Comparison of ENCODE assay signal across 16 mouse cellular contexts in genomic region chr4:123395435-123396000, GRCm38 (mm10). TPM values are rescaled to one million over a fixed set of nuclear protein-coding genes. Genes with fewer than 3 reads are reported as not detected.
DNase-seq lines count a peak whose midpoint lies in the region; ATAC-seq and TF ChIP-seq lines count a peak whose summit lies in the region.
"Had no signal": no experiment of that assay in that cellular context is flagged by ENCODE, and none has a peak within 500 bp of the region (broad histone marks: within the 10 kb centered on the region; RNA-seq: fewer than 3 reads in every experiment).

No protein-coding gene starts in this region.

- 97% methylated on average over 2 of the region's 2 CpGs for WGBS in intestine, embryonic 14.5 days
- 99% methylated on average over 2 of the region's 2 CpGs for WGBS in intestine, embryonic 15.5 days
- 96% methylated on average over 2 of the region's 2 CpGs for WGBS in lung, postnatal 0 days
- 97% methylated on average over 2 of the region's 2 CpGs for WGBS in hindbrain, embryonic 12.5 days

- peak; percentile 49 for DNase-seq in intestine, embryonic 14.5 days (ENCODE audit: low spot score)
- no peak for DNase-seq in lung, postnatal 0 days (ENCODE audit: low spot score)
- no peak for DNase-seq in lung, postnatal 36 days
- DNase-seq: cerebellum, postnatal 36 days; heart, postnatal 10 days; kidney, adult 18-20 months; lung, adult 18-20 months had no signal

- H3K9me3 ChIP-seq in intestine, embryonic 14.5 days (ENCODE audit: control insufficient read depth, low read length) = no peaks in the 10 kb centered on the region
- no peaks in the 10 kb centered on the region for H3K9me3 ChIP-seq in intestine, embryonic 15.5 days
- no peaks in the 10 kb centered on the region for H3K9me3 ChIP-seq in lung, postnatal 0 days (ENCODE audit: low read length)
- no peaks in the 10 kb centered on the region for H3K9me3 ChIP-seq in ES-Bruce4 (replicated peaks; ENCODE audit: control insufficient read depth, insufficient read depth, low read length, poor library complexity, severe bottlenecking)
- H3K9me3 ChIP-seq in hindbrain, embryonic 12.5 days (replicated peaks) = no peaks in the 10 kb centered on the region
- H3K9me3 ChIP-seq: midbrain, embryonic 12.5 days; stomach, embryonic 15.5 days had no signal

- peak; percentile 45 for TF ChIP-seq CTCF in lung, postnatal 0 days (IDR thresholded peaks at IDR 0.05)
- TF ChIP-seq CTCF in ES-Bruce4 (IDR thresholded peaks at IDR 0.05; ENCODE audit: low read depth, low read length) = peak; percentile 16

- peaks cover 98% of the 10 kb centered on the region for H3K36me3 ChIP-seq in intestine, embryonic 14.5 days (ENCODE audit: control insufficient read depth, insufficient read depth, low read length)
- peaks cover 28% of the 10 kb centered on the region for H3K36me3 ChIP-seq in intestine, embryonic 15.5 days
- H3K36me3 ChIP-seq in lung, postnatal 0 days (ENCODE audit: insufficient read depth, low read length) = peaks cover 67% of the 10 kb centered on the region
- H3K36me3 ChIP-seq in ES-Bruce4 (ENCODE audit: control insufficient read depth, insufficient read depth, low read length, poor library complexity, severe bottlenecking) = peaks cover 22% of the 10 kb centered on the region
- peaks cover 80% of the 10 kb centered on the region for H3K36me3 ChIP-seq in hindbrain, embryonic 12.5 days

- no peaks in the 10 kb centered on the region for H3K27me3 ChIP-seq in intestine, embryonic 14.5 days (replicated peaks; ENCODE audit: control insufficient read depth, insufficient read depth, low read length)
- no peaks in the 10 kb centered on the region for H3K27me3 ChIP-seq in intestine, embryonic 15.5 days (replicated peaks)
- H3K27me3 ChIP-seq in lung, postnatal 0 days (replicated peaks; ENCODE audit: insufficient read depth, low read length) = no peaks in the 10 kb centered on the region
- H3K27me3 ChIP-seq in ES-Bruce4 (ENCODE audit: control insufficient read depth, insufficient read depth, low read length, poor library complexity, severe bottlenecking) = no peaks in the 10 kb centered on the region
- H3K27me3 ChIP-seq in hindbrain, embryonic 12.5 days = no peaks in the 10 kb centered on the region
- H3K27me3 ChIP-seq: midbrain, embryonic 12.5 days; stomach, embryonic 15.5 days had no signal

- H3K4me2 ChIP-seq in intestine, embryonic 14.5 days (ENCODE audit: low read length) = no peak overlapping the region
- no peak overlapping the region for H3K4me2 ChIP-seq in intestine, embryonic 15.5 days (replicated peaks)
- H3K4me2 ChIP-seq in lung, postnatal 0 days (replicated peaks; ENCODE audit: low read depth, low read length) = no peak overlapping the region
- no peak overlapping the region for H3K4me2 ChIP-seq in hindbrain, embryonic 12.5 days (replicated peaks)
- H3K4me2 ChIP-seq: midbrain, embryonic 12.5 days; stomach, embryonic 15.5 days had no signal

- TF ChIP-seq POLR2A in ES-Bruce4 (IDR thresholded peaks at IDR 0.05; ENCODE audit: insufficient read depth, low read length) = no peak

- TF ChIP-seq EP300 in lung, postnatal 0 days (IDR thresholded peaks at IDR 0.05) = no peak
- TF ChIP-seq EP300 in ES-Bruce4 (IDR thresholded peaks at IDR 0.05; ENCODE audit: insufficient read depth, low read depth, low read length) = no peak

- no peak for ATAC-seq in intestine, embryonic 14.5 days (replicated peaks; ENCODE audit: low FRiP score, low TSS enrichment, low read depth)
- ATAC-seq in intestine, embryonic 15.5 days = no peak
- no peak for ATAC-seq in lung, postnatal 0 days
- 0 out of 2 replicates have a peak, but pooled peaks have one; percentile 30 for ATAC-seq in erythroid progenitor cell, adult 5-6 weeks (replicated peaks; ENCODE audit: low FRiP score, poor library complexity, severe bottlenecking)
- ATAC-seq in megakaryocyte, adult 5-6 weeks (ENCODE audit: poor library complexity, severe bottlenecking) = no peak
- no peak for ATAC-seq in hindbrain, embryonic 12.5 days (ENCODE audit: low FRiP score)

- H3K9ac ChIP-seq in intestine, embryonic 14.5 days (ENCODE audit: low read length) = no peak overlapping the region
- no peak overlapping the region for H3K9ac ChIP-seq in intestine, embryonic 15.5 days
- no peak overlapping the region for H3K9ac ChIP-seq in lung, postnatal 0 days (replicated peaks; ENCODE audit: low read depth)
- no peak overlapping the region for H3K9ac ChIP-seq in ES-Bruce4 (ENCODE audit: low read depth, poor library complexity, severe bottlenecking)
- no peak overlapping the region for H3K9ac ChIP-seq in hindbrain, embryonic 12.5 days
- H3K9ac ChIP-seq: midbrain, embryonic 12.5 days; stomach, embryonic 15.5 days had no signal

- no peak overlapping the region for H3K27ac ChIP-seq in intestine, embryonic 14.5 days (ENCODE audit: low read depth)
- no peak overlapping the region for H3K27ac ChIP-seq in intestine, embryonic 15.5 days
- H3K27ac ChIP-seq in lung, postnatal 0 days (ENCODE audit: low read length) = no peak overlapping the region
- H3K27ac ChIP-seq in ES-Bruce4 (ENCODE audit: insufficient read depth, low read length) = no peak overlapping the region
- H3K27ac ChIP-seq in hindbrain, embryonic 12.5 days = no peak overlapping the region
- H3K27ac ChIP-seq: midbrain, embryonic 12.5 days; stomach, embryonic 15.5 days had no signal

- no peak overlapping the region for H3K4me3 ChIP-seq in intestine, embryonic 14.5 days (ENCODE audit: low read depth, low read length)
- no peak overlapping the region for H3K4me3 ChIP-seq in intestine, embryonic 15.5 days (replicated peaks)
- H3K4me3 ChIP-seq in lung, postnatal 0 days (ENCODE audit: low read depth, low read length) = no peak overlapping the region
- no peak overlapping the region for H3K4me3 ChIP-seq in ES-Bruce4 (ENCODE audit: low read depth, low read length)
- H3K4me3 ChIP-seq in hindbrain, embryonic 12.5 days = no peak overlapping the region
- H3K4me3 ChIP-seq: erythroblast, embryonic 14.5 days; midbrain, embryonic 12.5 days; stomach, embryonic 15.5 days had no signal

- no peaks in the 10 kb centered on the region for H3K4me1 ChIP-seq in intestine, embryonic 14.5 days (replicated peaks; ENCODE audit: control insufficient read depth, insufficient read depth, low read length)
- no peaks in the 10 kb centered on the region for H3K4me1 ChIP-seq in intestine, embryonic 15.5 days (replicated peaks)
- no peaks in the 10 kb centered on the region for H3K4me1 ChIP-seq in lung, postnatal 0 days (ENCODE audit: insufficient read depth, low read depth, low read length)
- H3K4me1 ChIP-seq in ES-Bruce4 (ENCODE audit: control insufficient read depth, insufficient read depth, low read length) = no peaks in the 10 kb centered on the region
- H3K4me1 ChIP-seq in hindbrain, embryonic 12.5 days = no peaks in the 10 kb centered on the region
- H3K4me1 ChIP-seq: midbrain, embryonic 12.5 days; stomach, embryonic 15.5 days had no signal

RNA-seq across cellular contexts. Expression of gene Bmp8a, which starts 52.5 kb away (rescaled TPM):
- polyA plus RNA-seq in intestine, embryonic 14.5 days (2014; fragmentation: Nextera tagmentation; extraction: Ambion mirVana) = 0.12 and 0.19 TPM in 2 replicates
- polyA plus RNA-seq in intestine, embryonic 15.5 days (2015; fragmentation: Nextera tagmentation; extraction: Ambion mirVana) = 0.53 and 0.81 TPM in 2 replicates
- 0.44 and 0.61 TPM in 2 replicates for polyA plus RNA-seq in lung, postnatal 0 days (2015; fragmentation: Nextera tagmentation; extraction: Ambion mirVana)
- polyA plus RNA-seq in ES-Bruce4 (2011; ENCODE audit: insufficient read depth, insufficient read length, low read depth, missing spikeins) = 2.3 and 2.4 TPM in 2 replicates
- not detected in 2 replicates for total RNA-seq in erythroid progenitor cell, adult 5-6 weeks (2015; ENCODE audit: low replicate concordance)
- not detected in 2 replicates for total RNA-seq in erythroid progenitor cell, adult 5-6 weeks (2017; ENCODE audit: low replicate concordance)
- not detected in 2 replicates for total RNA-seq in megakaryocyte, adult 5-6 weeks (2015)
- total RNA-seq in megakaryocyte, adult 5-6 weeks (2017) = not detected in 2 replicates
- polyA plus RNA-seq in hindbrain, embryonic 12.5 days (2016; fragmentation: Nextera tagmentation; extraction: Ambion mirVana) = 0.36 TPM in 1 of 2 replicates, not detected in the other
- total RNA-seq: neutrophil, adult 5-6 weeks had no signal
- polyA plus RNA-seq: erythroblast, embryonic 14.5 days had no signal
